Mouse (Mus musculus): Measurements from ENCODE around the gene Apoc4. TPM values are rescaled to one million over a fixed set of nuclear protein-coding genes. Genes with fewer than 3 reads are reported as not detected.

Gene Apoc4
- polyA plus RNA-seq, 1 experiment from 2014 or later: not detected

GRCm38 (mm10) chr7:19629361-19629734 lies 51.9 kb downstream of the Apoc4 start, which contains the start of gene Relb:
Gene Relb, minus strand, starts transcription at chr7:19629438.
- Histone ChIP-seq H3K4me1 (peaks cover 15% of the 10 kb centered on the region), H3K36me3 (peaks cover 27% of the 10 kb centered on the region), H3K9me3 (replicated peaks) (no peaks in the 10 kb centered on the region), H3K27me3 (ENCODE audit: low read depth, poor library complexity, severe bottlenecking) (peaks cover 4% of the 10 kb centered on the region; the same call in 1 of the 2 replicates), H3K27ac (replicated peaks) (peak within 1 kb of the TSS; percentile 64), H3K4me3 (peak within 1 kb of the TSS; percentile 79)
- WGBS: under 1% methylated on average over 38 of the region's 41 CpGs
- peak; percentile 91 for DNase-seq (ENCODE audit: low spot score)

- Histone ChIP-seq H3K4me1 (peaks cover 15% of the 10 kb centered on the region), H3K27me3 (ENCODE audit: low read depth, poor library complexity, severe bottlenecking) (peaks cover 4% of the 10 kb centered on the region; the same call in 1 of the 2 replicates), H3K36me3 (peaks cover 21% of the 10 kb centered on the region), H3K9me3 (replicated peaks) (no peaks in the 10 kb centered on the region), H3K4me3 (peak overlapping the region; percentile 79), H3K27ac (replicated peaks) (peak overlapping the region; percentile 64)
- peak; percentile 93 for DNase-seq (ENCODE audit: low spot score)
- WGBS: 2% methylated on average over 57 of the region's 57 CpGs
These were observed 52.5 kb downstream of the Apoc4 start for GRCm38 (mm10) chr7:19628536-19629360.

DNA sequence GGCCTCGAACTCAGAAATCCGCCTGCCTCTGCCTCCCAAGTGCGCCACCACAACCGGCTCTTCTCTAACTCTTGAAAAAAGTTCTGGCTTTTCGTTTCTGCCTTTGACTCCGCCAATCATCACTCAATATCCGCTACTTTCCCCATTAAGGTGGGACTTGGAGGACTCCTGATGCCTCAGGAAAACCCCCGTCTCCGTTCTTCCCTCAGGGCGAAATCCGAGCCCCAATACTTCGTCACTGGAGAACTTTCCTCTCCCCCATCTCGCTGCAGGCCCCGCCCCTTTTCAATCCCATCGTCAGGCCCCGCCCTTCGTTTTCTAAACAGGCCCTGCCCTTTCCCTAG lies 53.1 kb downstream of the Apoc4 start:
- H3K36me3 ChIP-seq: peaks cover 15% of the 10 kb centered on the region
- no peak for DNase-seq (ENCODE audit: low spot score)
- H3K9me3 ChIP-seq (replicated peaks): no peaks in the 10 kb centered on the region
- peaks cover 15% of the 10 kb centered on the region for H3K4me1 ChIP-seq
- H3K27me3 ChIP-seq (ENCODE audit: low read depth, poor library complexity, severe bottlenecking): peaks cover 4% of the 10 kb centered on the region; the same call in 1 of the 2 replicates
- H3K4me3 ChIP-seq: peak overlapping the region; percentile 79
- peak overlapping the region; percentile 64 for H3K27ac ChIP-seq (replicated peaks)
- WGBS: 17% methylated on average over 17 of the region's 17 CpGs

Other genes starting within 250 kb of the Apoc4 start
- 8.0 and 8.4 TPM in 2 replicates for gene Mark4, start 222.7 kb downstream of the Apoc4 start, polyA plus RNA-seq (2016; fragmentation: Nextera tagmentation; extraction: Ambion mirVana)
- gene Exoc3l2, start 218.1 kb downstream of the Apoc4 start, polyA plus RNA-seq (2016; fragmentation: Nextera tagmentation; extraction: Ambion mirVana): 0.75 and 0.81 TPM in 2 replicates
- 2.3 and 2.4 TPM in 2 replicates for gene Bloc1s3, start 173.1 kb downstream of the Apoc4 start, polyA plus RNA-seq (2016; fragmentation: Nextera tagmentation; extraction: Ambion mirVana)
- gene Trappc6a, start 173.1 kb downstream of the Apoc4 start, polyA plus RNA-seq (2016; fragmentation: Nextera tagmentation; extraction: Ambion mirVana): 65.2 and 68.2 TPM in 2 replicates
- 0.06 TPM in 2 replicates for gene Nkpd1, start 163.6 kb downstream of the Apoc4 start, polyA plus RNA-seq (2016; fragmentation: Nextera tagmentation; extraction: Ambion mirVana)
- 20.3 and 20.5 TPM in 2 replicates for gene Ppp1r37, start 118.4 kb downstream of the Apoc4 start, polyA plus RNA-seq (2016; fragmentation: Nextera tagmentation; extraction: Ambion mirVana)
- gene Zfp296, start 104.2 kb downstream of the Apoc4 start, polyA plus RNA-seq (2016; fragmentation: Nextera tagmentation; extraction: Ambion mirVana): 0.10 and 0.22 TPM in 2 replicates
- 177 TPM in 2 replicates for gene Gemin7, start 103.9 kb downstream of the Apoc4 start, polyA plus RNA-seq (2016; fragmentation: Nextera tagmentation; extraction: Ambion mirVana)
- 51.8 and 61.1 TPM in 2 replicates for gene Clasrp, start 77.0 kb downstream of the Apoc4 start, polyA plus RNA-seq (2016; fragmentation: Nextera tagmentation; extraction: Ambion mirVana)
- 3.8 and 4.7 TPM in 2 replicates for gene Relb, start 52.0 kb downstream of the Apoc4 start, polyA plus RNA-seq (2016; fragmentation: Nextera tagmentation; extraction: Ambion mirVana)
- gene Clptm1, start 16.4 kb downstream of the Apoc4 start, polyA plus RNA-seq (2016; fragmentation: Nextera tagmentation; extraction: Ambion mirVana): 82.3 and 88.4 TPM in 2 replicates
- 0.22 and 0.26 TPM in 2 replicates for gene Apoc2, start 3.5 kb downstream of the Apoc4 start, polyA plus RNA-seq (2016; fragmentation: Nextera tagmentation; extraction: Ambion mirVana)
- gene Gm44805, start 56 bp downstream of the Apoc4 start, polyA plus RNA-seq (2016; fragmentation: Nextera tagmentation; extraction: Ambion mirVana): not detected in 2 replicates
- gene Apoc1, start 11.2 kb upstream of the Apoc4 start, polyA plus RNA-seq (2016; fragmentation: Nextera tagmentation; extraction: Ambion mirVana): 1.7 and 1.9 TPM in 2 replicates
- gene Apoe, start 17.7 kb upstream of the Apoc4 start, polyA plus RNA-seq (2016; fragmentation: Nextera tagmentation; extraction: Ambion mirVana): 166 and 199 TPM in 2 replicates
- 189 and 210 TPM in 2 replicates for gene Tomm40, start 34.0 kb upstream of the Apoc4 start, polyA plus RNA-seq (2016; fragmentation: Nextera tagmentation; extraction: Ambion mirVana)
- 76.4 and 88.7 TPM in 2 replicates for gene Nectin2, start 69.0 kb upstream of the Apoc4 start, polyA plus RNA-seq (2016; fragmentation: Nextera tagmentation; extraction: Ambion mirVana)
- 25.3 and 32.2 TPM in 2 replicates for gene Bcam, start 89.5 kb upstream of the Apoc4 start, polyA plus RNA-seq (2016; fragmentation: Nextera tagmentation; extraction: Ambion mirVana)
- gene Cblc, start 115.3 kb upstream of the Apoc4 start, polyA plus RNA-seq (2016; fragmentation: Nextera tagmentation; extraction: Ambion mirVana): 0.62 and 0.70 TPM in 2 replicates
- 1.1 and 1.8 TPM in 2 replicates for gene Bcl3, start 141.3 kb upstream of the Apoc4 start, polyA plus RNA-seq (2016; fragmentation: Nextera tagmentation; extraction: Ambion mirVana)
- gene Gm19345, start 170.5 kb upstream of the Apoc4 start, polyA plus RNA-seq (2016; fragmentation: Nextera tagmentation; extraction: Ambion mirVana): 0.14 TPM in 1 of 2 replicates, not detected in the other
- gene Ceacam16, start 179.8 kb upstream of the Apoc4 start, polyA plus RNA-seq (2016; fragmentation: Nextera tagmentation; extraction: Ambion mirVana): not detected in 2 replicates
- not detected in 2 replicates for gene Ceacam19, start 206.5 kb upstream of the Apoc4 start, polyA plus RNA-seq (2016; fragmentation: Nextera tagmentation; extraction: Ambion mirVana)
- 7.4 and 7.5 TPM in 2 replicates for gene Pvr, start 239.7 kb upstream of the Apoc4 start, polyA plus RNA-seq (2016; fragmentation: Nextera tagmentation; extraction: Ambion mirVana)